Mouse (Mus musculus) adrenal gland, adult 18-20 months (tissue): ENCODE results near the gene Tacc2. TPM values are rescaled to one million over a fixed set of nuclear protein-coding genes. Genes with fewer than 3 reads are reported as not detected.
"Not testable (repeated sequence)": the region's sequence is repeated elsewhere in the genome, so short reads cannot be mapped to it uniquely, and the experiment has no call there.

Experiments used
- DNase-seq, 2 experiments: peaks; one replicate each; pipeline ENCODE4 v3.0.0; 2021 to 2022; ENCODE audit warnings: low spot score in 2 of 2
- total RNA-seq, 2 experiments: library from RNA; stranded (reverse); gene quantifications; 1 replicate in 1 of 2; 2 replicates in 1 of 2; pipeline ENCODE4 v1.2.3; 2021

Tacc2 gene
- total RNA-seq, 2 experiments from 2014 or later: 32.3 to 33.3 TPM

DNA sequence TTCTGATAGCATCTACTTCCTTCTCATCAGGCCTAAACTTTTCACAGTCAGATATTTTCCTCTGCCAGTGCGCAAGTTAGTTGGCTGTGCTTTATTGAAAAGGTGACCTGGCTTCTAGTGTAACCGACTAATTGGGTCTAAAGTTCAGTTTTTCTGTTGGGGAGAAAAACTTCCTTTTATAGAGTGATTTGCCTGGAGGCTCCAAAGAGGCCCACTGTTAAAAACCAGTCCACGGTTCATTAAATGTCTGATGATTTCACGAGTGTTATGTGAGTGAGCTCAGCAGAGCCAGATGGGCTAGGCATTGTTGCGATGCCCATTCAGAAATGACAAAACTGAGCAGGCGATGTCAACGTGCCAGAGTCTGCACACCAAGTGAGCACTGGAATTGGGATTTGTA is 6.8 kb upstream of the Tacc2 start:
- no peak for DNase-seq

GRCm38 (mm10) chr7:130572821-130573220 is 4.4 kb upstream of the Tacc2 start, which contains the start of gene Nsmce4a:
Nsmce4a (minus strand) TSS chr7:130573118.
- DNase-seq: no peak

DNA sequence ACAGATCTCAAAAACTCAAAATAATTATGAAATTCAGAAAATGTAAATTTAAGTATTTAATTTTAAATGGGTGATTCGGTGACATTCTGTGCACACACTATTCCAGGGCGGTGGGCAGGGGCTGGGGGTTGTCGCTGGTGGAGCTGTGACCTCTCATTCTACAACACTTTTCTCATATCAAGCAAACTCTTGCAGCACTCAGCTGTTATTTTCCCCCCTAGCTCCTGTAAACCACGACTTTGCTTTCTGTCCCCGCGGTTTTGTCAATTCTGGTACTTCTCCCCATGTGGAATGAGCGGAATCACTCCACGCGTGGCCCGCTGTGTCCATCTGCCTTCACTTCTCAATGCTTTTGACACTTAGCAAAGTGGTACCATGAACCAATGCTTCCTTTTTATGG is 3.5 kb upstream of the Tacc2 start:
- DNase-seq: no peak

- DNase-seq: no peak
Observed at GRCm38 (mm10) chr7:130574211-130574991, 2.8 kb upstream of the Tacc2 start.

DNA sequence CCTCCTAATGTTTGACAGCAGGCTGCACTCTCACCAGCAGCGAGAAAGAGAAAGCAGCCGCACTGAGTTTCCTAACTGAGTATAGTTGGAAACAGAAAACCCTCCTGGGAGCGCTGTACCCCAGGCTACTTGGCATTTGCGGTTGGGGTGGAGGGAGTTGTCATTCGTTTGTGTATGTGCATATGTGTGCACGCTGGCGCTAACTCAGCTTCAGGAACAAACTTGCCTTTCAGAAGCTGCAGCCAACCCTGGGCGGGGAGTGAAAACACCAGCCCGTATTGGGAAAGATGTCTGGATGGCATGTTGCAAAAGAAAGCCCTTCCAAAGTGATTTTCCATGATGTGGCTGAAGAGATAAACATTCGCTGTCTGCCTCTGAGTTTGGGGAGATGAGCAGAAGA is 257 bp upstream of the Tacc2 start:
- DNase-seq: no peak

- DNase-seq: no peak
Observed at GRCm38 (mm10) chr7:130578066-130578465, 828 bp downstream of the Tacc2 start.

DNA sequence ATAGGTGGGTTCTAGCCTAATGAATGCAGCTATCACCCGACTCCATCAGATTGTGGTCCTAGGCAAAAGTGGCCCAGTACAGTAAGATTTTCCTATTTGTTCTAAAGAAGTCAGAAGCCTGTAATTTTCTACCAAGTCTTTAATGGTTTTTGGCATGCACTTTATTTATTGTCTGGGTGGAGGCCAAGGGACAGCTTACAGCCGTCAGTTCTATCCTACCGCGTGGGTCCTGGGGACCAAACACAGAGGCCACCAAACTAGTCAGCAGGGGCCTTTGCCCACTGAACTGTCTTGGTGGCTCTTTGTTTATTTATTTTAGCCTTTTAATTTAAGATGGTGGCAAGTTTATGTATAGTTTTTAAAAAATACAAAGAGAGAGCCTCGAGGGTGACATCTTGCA is 1.4 kb downstream of the Tacc2 start:
- no peak for DNase-seq

DNA sequence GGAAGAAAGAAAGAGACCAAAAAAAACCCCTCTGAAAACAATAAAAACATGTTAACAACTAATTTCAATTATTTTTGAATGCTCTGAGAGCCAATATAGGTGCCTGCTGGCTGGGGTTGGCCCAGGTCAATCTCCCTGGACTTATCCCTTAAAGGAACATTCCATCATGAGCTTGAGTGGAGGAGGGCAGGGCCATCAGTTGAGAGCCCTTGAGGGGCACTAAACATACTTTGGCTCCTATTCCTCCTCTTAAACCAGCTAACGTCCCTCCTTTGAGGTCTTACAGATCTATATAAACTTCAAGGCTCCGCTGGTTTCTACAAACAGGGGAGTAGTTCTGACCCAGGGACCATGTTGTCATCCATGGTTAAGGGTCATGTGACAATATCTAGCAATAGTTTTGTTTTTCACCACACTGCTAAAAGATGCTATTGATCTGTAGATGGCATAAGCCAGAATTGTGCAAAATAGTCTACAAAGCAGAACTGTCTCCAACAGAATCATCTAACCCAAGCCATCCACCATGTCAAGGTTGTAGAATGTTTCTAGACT is 9.4 kb downstream of the Tacc2 start:
- no peak for DNase-seq

DNA sequence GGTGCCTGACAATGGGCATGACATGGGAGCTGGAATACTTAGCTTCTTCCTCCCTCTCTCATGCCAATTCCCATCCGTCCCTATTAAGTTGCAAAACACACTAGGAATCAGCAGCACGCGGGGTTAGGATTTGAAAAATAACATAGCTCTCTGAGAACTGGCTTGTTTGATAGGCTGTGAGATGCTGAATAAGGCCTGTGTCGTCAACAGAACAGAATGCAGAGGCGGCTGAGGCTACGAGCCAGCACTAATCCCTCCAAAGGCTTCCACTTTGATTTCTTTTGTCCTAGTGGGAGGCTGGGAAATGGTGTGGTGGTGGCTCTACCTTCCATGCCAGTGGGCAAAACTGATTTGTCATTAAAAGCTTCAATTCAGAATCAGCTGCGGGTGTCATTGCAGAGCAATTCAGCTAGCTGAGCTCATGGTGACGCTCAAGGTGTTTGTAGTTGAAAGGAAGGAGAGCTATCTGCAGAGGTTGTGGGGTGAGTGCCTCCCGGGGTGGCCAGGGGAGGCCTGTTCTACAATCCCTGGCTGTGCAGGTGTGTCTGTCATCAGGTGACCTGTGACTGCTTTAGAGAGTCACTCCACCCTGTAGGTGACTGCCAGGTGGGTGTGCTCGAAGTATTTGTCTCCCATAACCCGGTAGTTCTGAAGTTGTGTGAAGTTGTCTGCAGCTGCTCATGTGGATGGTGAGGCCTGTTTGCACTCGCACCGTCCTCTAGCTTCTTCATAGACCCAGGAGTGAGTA is 13.0 kb downstream of the Tacc2 start:
- DNase-seq: no peak

- DNase-seq: no peak
Observed at GRCm38 (mm10) chr7:130590845-130591437, 13.7 kb downstream of the Tacc2 start.

DNA sequence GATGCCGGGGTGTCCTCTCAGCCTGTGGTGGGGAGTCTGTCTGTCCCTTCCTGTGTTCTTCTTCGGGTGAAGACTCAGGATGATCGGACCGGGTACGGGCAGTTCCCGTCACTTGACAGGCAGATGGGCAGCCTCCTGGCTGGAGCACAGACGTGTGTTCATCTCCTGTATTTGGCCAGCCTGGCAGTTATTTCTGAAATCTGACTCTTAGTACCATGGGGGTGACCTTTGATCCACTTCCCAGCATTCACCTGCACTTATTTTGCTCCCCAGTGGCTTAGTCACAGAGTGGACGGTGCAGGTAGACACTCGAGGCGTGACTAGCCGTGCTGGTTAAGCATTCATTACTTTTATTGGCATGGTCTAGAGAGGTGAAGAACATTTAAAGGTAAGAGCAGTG is 15.7 kb downstream of the Tacc2 start:
- not testable (repeated sequence) for DNase-seq

- not testable (repeated sequence) for DNase-seq
Observed at GRCm38 (mm10) chr7:130593375-130594239, 16.4 kb downstream of the Tacc2 start.

GRCm38 (mm10) chr7:130596079-130596855 is 19.0 kb downstream of the Tacc2 start:
- DNase-seq: not testable (repeated sequence)

DNA sequence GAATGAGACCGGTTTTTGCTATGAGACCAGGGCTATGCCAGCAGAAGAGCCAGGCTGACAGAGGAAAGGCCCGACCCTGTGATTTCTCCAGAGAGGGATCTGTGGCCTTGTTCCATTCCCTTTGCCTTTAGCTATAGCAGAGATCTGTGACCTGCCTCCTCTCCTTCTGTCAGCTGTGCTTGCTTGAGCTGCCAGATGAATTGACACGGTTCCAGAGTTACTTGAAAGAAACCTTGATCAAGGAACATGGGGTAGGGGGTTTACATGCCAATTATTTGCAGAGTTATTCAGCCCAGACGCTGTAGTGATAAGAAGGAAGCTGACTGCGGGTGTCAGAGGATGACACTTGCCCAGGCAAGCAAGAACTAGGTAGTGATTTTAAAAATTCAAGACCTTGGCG is 20.3 kb downstream of the Tacc2 start:
- DNase-seq: no peak

DNA sequence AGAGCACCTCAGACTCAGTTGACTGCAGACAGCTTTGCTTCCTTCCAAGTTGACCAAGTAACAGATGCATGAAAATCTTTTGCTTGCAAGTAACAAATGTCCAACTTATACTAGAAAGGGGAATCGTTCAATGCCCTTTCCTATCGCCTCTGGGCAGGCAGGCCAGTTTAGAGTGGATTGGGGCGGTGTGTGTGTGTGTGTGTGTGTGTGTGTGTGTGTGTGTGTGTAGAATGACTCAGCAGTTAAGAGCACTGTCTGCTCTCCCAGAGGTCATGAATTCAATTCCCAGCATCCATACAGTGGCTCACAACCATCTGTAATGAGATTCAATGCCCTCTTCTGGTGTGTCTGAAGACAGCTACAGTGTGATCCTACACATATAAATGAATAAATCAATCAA is 22.8 kb downstream of the Tacc2 start:
- no peak for DNase-seq

GRCm38 (mm10) chr7:130600546-130600945 is 23.3 kb downstream of the Tacc2 start:
- DNase-seq: no peak

GRCm38 (mm10) chr7:130602804-130603203 is 25.6 kb downstream of the Tacc2 start:
- DNase-seq: no peak

- no peak for DNase-seq
Observed at GRCm38 (mm10) chr7:130603556-130603955, 26.3 kb downstream of the Tacc2 start.

DNA sequence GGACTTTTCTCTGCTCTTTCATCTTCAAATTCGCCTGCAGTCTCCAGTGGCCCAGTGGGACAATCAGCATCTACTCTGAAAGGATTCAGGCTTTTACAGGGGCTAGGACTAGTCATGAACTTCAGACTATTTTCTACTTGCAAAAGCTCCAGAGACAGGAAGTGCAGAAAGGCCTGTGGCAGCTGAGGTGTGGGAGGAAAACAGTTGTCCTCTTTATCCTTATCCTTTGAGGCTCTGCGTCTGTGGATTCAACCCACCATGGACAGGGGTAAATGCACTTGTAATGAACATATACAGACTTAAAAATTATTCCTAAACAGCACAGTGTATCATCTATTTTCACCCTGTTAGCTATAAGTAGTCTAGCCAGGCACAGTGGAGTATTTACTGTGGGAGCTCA is 27.2 kb downstream of the Tacc2 start:
- no peak for DNase-seq

DNA sequence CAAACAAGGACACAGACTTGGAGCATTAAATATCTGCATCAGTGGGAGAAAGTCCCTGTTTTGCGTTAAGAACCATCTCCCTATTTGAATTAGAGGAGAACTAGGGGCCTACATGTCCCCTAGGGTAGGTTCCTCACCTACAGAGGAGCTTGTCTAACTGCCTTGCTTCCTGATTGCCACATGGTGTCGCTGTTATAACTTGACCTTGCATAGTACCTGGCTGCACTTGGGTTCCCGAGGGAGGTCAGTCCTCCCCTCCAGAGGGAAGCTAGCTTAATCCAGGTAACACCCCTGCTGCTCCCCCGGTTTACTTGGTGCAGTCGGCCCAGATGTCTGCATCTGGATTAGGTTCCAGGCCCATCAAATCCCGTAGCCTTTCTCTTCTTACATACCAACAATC is 27.9 kb downstream of the Tacc2 start:
- DNase-seq: no peak
